Mouse (Mus musculus) myocyte (in vitro differentiated cells): ENCODE measurements around the gene Ube2s.

Experiments used
- MAX ChIP-seq: IDR thresholded peaks from one replicate; pipeline ENCODE4 v1.6.1; 2011; ENCODE audit warnings: low read depth, mild to moderate bottlenecking, control low read depth
- MYOD1 ChIP-seq, 3 experiments: IDR thresholded peaks; one replicate each; pipeline ENCODE4 v1.6.1; 2011; ENCODE audit warnings: control low read depth in 2 of 3, low read depth in 2 of 3, mild to moderate bottlenecking in 2 of 3, moderate library complexity in 1 of 3; ENCODE audit not compliant: insufficient read length in 2 of 3, control insufficient read depth in 1 of 3
- POLR2A ChIP-seq: IDR thresholded peaks from one replicate; pipeline ENCODE4 v1.6.1; 2011; ENCODE audit warnings: low read depth, mild to moderate bottlenecking, control low read depth, moderate library complexity; ENCODE audit not compliant: insufficient read length
- POLR2AphosphoS2 ChIP-seq: IDR thresholded peaks from one replicate; pipeline ENCODE4 v1.6.1; 2011; ENCODE audit warnings: low read depth, control low read depth; ENCODE audit not compliant: insufficient read length
- TCF12 ChIP-seq: IDR thresholded peaks from one replicate; pipeline ENCODE4 v1.6.1; 2011; ENCODE audit warnings: mild to moderate bottlenecking, control low read depth; ENCODE audit not compliant: poor library complexity, insufficient read depth, severe bottlenecking
- USF1 ChIP-seq: IDR thresholded peaks from one replicate; pipeline ENCODE4 v1.6.1; 2011; ENCODE audit warnings: low read depth, mild to moderate bottlenecking, control low read depth, moderate library complexity

DNA sequence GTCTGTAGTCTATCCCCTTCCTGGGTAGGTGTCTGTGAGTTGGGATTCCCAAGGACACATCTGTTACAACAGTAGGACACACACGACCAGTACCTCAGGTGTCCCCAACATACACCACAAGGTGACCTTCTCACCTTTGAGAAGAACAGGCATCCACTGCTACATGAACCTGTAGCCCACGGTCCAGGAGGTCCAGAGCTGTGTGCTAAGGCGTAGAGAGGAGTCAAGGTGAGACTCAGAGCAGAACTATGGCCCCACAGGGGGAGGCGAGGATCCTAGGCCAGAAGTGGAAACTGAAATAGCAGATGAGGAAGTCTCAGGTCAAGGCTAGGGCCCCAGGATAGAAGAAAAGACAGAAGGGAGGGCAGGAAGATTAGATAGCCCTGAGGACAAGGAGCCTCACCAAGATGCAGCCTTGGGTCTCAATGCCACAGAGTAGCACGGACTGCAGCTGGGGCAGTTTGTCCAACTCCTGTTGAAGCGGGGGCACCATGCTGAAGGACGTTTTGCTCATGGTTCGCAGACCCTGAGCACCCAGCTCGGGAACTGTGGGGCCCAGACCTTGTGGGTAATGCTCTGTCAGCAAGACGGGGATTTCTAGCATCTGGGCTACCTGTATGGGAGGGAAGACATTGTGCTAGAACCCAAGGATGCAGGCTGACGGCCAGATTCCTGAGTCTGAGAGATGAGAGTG lies 38.4 kb upstream of the Ube2s start:
- TF ChIP-seq TCF12 = no peak
- no peak for TF ChIP-seq POLR2A
- no peak for TF ChIP-seq USF1
- no peak for TF ChIP-seq MAX
- TF ChIP-seq POLR2AphosphoS2 = no peak
- TF ChIP-seq MYOD1 (IDR thresholded peaks at IDR 0.05; ENCODE audit: control insufficient read depth in 1 of 3, insufficient read length in 2 of 3, low read depth in 2 of 3) = no peak
